Mouse (Mus musculus) right cerebral cortex, postnatal 36 days (tissue): ENCODE results near the gene Crot.
"Not testable (repeated sequence)": the region's sequence is repeated elsewhere in the genome, so short reads cannot be mapped to it uniquely, and the experiment has no call there.

Source experiments
- DNase-seq, 2 experiments: peaks; one replicate each; pipeline ENCODE4 v3.0.0; 2022; ENCODE audit warnings: low spot score in 2 of 2, mixed read lengths in 1 of 2

The Crot gene

DNA sequence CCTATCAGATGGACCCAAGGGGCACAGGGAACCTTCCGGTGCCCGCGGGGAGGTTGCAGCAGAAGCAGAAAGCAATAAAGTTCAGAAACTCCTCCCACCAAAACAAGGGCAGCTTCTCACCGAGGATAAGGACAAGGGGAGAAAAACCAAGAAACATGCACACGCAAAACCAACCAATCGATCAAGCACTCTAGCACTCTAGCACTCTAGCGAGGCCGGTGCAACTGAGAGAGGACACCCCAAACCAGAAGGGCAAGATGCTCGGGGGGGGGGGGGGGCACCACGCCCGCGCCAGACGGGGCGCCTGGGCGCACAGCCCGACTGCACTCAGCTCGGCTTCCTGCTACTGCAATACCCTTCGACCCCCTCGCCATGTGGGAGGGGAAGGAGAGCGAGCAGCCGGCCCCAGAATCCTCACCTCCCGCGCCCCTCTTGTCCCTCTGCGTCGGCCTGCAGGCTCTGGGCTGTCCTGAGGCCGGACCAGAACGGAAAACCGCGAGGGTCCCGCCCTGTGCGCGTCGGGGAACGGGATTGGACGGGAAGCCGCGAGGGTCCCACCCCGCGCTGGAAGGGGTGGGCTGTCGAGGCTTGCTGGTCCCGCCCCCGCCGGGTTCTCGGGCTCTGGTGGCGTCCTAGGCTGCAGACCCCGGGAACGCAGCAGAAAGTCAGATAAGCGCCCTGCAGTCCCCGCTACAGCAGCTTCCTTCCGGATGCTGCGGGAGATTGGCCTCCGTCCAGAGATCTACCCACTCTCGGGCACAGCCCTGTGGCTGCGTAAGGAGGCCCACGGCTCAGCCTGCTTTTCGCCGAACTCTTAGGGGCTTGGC is at the start of gene Crot:
Gene Crot (minus strand): TSS at position 639 of the 827 bp plus-strand sequence.
- DNase-seq, result peak; percentile 86 to 90

DNA sequence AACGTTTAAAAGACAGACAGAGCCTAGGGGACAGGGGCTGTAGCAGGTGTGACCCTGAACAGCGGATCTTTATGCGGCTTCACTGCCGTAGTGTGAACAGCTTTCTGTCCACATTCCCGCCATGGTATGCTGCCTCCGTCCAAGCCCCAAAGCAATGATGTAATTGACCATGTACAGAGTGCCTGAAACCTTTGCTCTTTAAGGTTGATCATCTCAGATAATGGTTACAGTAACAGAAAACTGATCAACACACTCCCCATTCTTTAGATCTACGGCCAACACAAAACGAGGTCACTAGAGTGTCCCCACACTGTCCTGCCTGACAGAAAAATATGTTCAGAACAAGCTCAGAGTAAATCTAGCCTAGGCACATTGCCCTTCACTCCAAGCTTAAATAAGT is 48.8 kb upstream of the Crot start:
- DNase-seq, result no peak

DNA sequence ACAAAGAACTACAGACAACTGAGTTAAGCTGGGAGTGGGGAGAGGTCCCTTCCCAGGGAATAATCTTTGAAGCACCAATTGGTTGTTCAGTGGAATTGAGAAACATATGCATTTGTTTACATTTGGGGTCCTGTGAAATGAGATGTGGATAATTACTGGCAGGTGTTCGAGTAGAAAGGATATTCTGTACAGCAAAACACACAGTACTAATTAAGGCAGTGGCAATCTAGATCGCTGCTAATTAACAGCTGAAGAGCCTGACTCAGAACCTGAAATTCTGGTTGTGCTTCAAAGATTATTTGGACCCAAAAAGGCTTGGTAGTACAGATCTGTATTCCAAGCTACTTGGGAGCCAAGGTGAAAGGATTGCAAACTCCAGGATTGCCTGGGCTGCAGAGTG is 47.7 kb upstream of the Crot start:
- DNase-seq, result no peak

DNA sequence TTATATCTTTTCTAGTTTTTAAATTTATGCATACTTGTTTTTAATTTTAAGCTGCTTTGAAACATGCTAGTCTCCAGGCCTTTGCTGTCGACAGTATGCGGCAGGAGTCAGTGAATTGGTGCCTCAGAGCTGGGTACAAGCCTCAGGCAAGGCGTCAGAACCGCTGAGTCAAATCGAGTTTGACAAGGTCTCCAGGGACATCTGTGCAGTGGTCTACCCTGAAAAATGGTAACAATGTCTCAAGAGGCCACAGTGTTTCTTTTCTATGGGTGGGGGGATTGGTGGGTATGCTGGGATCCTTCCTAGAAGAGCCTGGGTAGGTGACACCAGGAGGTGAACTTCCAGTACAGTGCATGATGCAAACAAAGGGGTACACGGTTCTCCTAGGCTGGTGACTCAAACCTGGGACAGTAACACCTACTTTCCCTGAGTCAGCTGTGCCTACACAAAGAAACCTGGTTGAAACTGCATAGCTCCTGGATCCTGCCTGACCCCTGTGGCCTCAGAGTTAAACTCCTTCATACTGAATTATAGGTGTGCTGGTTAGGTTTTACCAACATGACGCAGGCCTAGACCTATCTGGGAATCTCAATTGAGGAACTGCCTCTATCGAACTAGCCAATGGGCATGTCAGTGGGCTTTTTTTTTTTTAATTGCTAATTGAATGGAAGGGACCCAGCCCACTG is 46.6 kb upstream of the Crot start:
- no peak for DNase-seq

DNA sequence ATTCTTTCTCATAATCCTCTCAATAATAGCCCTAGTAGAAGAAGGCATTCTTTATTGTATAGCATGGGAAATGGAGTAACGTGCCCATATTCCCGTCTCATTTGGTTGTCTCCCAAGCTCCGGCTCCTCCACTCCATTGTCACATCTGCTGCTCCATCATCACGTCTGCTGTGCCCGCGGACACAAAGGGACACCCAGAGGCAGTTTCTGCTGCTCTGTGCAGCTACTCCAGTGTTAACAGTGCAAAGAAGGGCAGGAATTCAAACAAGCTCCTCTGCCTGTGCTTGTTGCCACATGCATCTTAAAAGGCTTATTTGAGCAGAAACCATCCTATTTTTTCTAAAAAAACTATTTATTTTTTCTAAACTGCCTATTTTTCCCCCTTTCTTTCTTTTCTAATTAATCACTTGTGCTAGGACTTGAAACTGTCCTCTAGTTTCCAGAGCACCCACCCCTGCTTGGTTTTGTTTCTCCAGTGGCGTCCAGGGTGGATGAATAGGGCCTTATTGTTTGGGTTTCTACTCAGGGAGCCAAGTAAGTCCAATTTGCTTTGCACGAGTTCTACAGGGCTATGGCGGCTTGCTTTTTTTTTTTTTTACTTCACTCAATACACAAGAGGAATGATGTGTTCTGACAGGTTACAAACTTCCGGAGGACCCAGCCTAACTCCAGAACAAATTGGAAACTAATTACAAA is 45.7 kb upstream of the Crot start:
- no peak for DNase-seq

DNA sequence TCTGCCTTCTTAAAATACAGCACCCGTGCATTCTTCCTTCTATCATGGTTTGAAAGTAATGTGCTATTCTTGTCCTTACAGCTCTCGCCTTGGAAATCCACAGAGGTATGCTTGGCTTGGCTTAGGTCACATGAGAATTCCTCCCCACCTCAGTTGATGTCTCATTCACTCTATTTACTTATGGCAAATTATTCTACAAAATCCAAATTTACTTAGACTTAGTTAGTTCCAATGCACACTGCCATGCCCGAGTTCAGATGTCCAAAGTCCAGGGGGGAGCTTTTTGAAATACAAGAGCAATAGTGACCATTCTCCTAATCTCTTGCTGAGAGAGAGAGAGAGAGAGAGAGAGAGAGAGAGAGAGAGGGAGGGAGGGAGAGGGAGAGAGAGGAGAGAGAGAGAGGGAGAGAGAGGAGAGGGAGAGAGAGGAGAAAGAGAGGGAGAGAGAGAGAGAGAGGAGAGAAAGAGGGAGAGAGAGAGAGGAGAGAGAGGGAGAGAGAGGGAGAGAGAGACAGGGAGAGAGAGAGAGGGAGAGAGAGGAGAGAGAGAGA is 43.6 kb upstream of the Crot start:
- no peak for DNase-seq

DNA sequence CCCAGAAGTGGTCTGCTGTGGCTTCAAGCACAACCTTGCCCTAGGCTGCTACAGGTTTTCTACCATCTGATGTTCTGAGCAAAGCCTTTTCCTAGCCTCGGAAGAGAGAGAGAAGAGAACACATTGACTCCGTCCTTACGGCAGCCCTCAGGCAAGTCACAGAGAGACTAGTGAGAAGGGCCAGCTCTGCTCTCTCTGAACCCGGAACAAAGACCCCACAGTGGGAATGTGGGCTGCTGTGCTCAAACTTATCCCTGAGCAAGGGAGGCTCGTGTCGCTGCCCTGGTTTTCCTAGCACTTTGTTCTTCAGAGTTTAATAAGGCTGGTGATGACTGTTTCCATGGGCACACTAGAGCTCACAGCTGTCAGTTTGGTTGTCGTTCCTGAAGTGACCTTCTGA is 42.9 kb upstream of the Crot start:
- DNase-seq, result no peak

DNA sequence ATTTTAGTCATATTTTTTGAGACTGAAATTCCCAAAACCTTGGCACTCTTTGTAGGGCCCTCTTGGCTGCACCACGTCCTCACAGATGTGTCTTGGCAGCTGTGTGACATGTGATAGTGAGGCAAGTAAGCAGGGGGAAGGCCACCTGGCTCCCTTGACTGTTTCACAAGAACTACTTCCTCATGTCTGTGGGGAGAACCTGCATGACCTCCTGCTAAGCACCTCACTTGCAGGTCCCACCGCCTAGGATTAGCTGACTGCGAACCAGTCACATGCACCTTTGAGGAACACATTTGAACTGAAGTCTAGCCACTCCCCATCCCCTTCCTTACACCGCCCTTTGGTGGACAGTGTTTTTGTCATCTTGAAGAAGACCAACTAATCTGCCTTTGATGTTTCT is 40.2 kb upstream of the Crot start:
- no peak for DNase-seq

DNA sequence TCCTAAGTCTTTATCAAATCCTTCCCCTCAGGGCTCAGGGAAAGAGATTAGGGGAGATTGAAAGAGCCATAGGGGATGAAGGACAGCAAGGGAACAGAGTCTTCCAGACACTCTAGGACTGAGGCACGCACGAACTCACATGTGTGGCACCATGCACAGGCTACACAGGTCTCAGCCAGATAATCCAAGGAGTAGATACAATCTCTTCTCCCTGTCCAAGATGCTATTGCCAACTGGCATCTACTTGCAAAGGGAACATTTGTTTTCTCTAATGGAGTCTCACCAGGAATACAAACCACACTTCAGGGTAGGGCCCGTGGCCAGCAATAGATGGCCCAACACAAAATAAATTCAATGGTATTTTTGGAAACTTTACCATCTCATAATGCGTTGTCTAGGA is 38.3 kb upstream of the Crot start:
- no peak for DNase-seq

DNA sequence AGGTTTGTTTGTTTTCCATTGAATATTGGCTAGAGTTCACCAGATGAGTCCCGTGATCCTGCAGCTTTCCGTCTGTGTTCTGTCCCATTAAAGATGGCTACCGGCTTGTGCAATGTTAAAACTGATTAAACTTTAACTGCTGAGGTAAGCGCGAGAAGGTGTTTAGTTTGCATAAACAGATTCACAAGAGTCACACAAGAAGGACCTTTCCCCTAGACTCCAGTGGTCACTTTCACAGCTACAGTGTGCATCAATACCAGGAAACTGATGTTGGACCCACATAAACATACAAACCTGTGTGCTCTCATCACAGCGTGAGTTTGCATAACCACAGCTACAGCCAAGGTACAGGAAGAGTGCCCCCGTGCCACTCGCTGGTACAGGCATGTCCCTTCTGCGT is 37.4 kb upstream of the Crot start:
- DNase-seq, result no peak

DNA sequence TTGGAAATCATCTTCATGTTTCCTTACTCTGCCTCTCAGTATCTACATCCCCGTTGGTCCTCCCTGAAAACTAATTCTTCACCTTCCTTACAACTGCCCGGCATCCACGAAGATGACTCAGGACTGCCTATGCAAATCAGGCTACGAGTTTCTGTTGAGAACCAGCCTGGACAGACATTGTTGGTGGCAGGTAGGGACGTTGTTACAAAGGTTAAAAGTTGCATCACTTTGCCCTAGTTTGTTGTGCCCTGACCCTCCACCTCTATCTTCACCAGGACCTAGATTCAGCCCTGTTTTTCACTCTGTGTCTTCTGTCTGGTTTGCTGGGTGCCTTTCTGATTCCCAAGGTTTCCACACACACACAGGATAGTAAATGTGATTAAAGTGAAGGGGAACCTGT is 36.7 kb upstream of the Crot start:
- DNase-seq, result no peak

DNA sequence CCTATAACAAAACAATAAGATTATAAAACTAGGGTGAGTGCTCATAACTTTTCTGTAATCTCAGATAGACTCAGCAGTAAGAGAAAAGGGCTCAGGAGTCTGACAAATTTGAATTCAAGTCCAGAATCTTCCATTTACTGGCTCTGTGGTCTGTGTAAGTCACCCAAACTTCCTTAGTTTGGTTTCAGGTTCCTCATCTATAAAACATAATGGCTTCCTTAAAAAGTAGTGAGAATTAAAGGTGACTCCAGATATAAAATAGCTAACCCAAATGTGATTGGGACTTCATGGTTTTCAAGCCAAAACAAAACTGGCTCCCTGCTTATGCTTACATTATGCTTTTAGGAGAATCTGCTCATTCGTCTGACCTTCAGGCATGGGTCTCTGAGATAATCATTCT is 35.5 kb upstream of the Crot start:
- no peak for DNase-seq

DNA sequence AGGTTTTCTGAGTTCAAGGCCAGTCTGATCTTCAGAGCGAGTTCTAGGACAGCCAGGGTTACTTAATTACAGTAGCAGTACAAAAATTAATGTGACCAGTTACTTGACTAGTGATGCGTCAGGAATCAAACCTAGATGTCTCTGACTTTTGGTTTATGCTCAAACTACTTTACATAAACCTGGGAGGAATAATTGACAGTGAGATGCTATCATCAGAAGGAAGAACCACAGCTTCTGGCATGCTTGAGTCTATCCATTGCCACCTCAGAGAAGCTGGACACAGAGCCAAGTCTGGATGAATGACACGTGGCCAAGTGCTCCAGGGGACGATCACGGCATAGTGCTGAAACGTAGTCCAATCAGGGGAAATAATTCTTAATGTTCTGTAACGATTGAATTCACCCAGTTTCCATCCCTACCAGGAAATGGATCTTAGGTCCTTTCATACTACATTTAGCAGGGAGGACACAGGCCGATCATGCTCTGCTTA is 35.0 kb upstream of the Crot start:
- no peak for DNase-seq

DNA sequence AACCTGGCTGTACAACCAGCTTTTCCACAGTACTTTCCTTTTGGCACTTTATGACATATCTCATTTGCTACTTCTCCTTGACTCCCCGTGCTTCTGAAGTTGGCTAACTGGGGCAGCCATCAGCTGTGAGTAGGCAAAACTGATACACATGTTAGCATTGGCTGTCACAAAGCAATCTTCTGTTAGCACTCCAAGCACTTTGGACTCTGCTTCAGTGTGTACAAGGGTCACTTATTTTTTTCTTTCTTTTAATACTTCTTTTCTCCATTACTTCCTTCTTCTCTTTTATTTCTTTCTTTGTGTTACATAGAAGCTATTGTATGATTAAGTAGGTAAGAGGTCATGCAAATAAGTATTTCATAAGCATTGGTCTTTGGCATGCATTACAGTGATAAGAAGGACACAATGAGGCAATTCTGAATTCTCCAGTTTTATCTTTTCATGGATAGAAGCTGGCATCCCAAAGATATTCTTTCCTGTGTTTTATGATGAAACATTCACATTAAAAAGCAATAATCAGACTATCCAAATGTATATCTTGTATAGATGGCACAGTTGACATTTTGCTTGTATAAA is 31.2 kb upstream of the Crot start:
- DNase-seq, result no peak

DNA sequence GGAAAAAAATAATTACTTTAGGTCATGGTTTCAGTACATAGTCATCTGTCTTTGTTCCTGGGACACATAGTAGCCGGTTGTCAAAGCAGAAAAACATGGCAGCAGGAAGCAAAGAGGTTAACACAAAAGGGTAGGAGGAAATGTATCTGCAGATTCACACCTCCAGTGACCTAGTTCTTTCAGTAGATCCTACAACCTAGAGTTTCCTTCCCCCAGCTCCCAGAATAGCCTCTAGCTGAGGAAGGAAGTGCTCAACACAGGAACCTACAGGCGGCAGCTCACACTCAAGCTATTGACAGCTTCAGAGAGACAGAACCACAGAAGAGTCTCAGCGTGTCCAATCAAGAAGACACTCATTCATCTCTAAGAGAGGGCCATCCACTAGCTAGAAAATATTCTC is 18.2 kb upstream of the Crot start:
- peak in 1 of 2 experiments; percentile 8 for DNase-seq

DNA sequence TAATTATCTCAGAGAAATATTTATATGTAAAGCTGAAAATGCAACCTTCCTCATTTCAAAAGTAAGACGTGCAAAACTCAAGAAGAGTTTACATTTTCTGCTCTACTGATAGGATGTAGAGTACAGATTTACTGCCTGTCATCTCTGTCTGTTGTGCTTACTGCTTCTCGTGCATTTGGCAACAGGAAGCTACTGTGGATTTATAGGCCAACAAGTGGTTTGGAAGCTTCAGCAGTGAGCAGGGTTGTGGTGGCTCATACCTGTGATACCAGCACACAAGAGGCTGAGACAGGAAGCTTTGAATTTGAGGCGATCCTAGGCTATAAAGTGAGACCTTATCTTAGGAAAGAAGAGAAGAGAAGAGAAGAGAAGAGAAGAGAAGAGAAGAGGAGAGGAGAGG is 17.6 kb upstream of the Crot start:
- no peak for DNase-seq

DNA sequence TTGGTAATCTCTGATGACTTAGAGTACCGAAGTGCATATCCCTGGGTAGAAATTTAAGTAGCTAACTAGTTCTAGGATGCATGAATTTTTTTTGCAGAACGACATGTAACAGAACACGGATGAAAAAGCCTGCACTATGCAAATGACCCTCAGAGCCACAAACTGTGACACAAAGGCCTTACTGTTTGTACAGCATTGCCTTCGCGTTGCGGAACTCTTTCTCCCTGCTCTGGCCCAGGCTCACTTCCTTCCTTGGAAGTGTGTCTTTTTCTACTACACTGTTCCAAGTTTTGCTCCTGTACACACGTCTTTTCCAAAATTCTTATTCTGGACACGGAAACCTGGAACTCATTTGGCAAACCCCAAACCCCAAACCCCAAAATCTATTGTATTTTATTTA is 14.2 kb upstream of the Crot start:
- peak in 1 of 2 experiments; percentile 4 for DNase-seq

DNA sequence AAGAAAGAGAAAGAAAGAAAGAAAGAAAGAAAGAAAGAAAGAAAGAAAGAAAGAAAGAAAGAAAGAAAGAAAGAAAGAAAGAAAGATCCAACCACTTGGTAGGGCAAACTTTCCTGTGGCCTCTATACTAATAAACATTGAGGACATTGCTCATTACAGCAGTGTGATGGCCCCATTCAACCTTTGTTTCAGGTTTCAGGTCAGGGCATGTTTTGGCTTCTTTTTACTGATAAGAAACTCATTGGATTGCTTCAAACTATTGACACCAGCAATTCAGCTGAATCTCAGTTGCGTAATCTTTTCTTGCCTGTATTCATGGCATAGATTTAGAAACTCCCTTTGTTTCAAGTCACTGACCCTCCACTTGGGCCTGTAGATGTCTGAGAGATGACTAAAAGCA is 13.0 kb upstream of the Crot start:
- DNase-seq, result no peak

DNA sequence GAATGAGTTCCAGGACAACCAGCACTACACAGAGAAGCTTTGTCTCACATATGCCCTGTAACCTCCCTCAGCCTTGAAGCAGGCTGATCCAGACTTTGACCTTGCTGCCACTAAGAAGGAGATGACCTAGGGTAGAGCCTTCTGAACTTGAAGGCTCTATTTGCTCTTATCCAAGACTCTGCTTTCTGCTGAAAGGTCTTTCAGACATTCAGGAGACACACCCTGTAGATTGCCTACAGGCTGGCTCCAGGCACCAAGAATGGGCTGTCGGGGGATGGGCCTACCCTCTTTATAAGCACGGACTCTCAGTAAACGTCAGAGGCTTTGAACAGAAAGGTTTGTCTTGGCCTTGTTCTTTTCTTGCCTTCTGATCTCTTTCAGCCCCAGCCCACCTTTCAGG is 9.5 kb upstream of the Crot start:
- not testable (repeated sequence) for DNase-seq

DNA sequence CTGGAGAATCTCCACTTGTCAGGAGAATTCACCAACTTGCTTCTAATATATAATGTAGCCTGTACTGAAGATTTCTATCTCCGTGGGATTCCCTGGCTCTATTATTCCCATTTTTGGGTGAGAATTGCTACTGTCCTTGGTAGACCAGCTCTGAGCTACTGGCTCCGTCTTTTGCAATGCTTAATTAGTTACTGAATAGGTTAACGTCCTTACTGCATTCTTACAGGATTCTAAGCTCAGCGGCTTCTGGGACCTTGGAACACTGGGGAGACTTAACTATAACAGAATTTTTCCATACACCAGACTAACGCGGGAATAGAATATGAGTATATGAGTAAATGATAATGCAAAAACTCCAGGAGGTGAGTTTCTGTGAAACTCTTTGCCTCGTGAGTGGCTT is 2.9 kb upstream of the Crot start:
- not testable (repeated sequence) for DNase-seq

DNA sequence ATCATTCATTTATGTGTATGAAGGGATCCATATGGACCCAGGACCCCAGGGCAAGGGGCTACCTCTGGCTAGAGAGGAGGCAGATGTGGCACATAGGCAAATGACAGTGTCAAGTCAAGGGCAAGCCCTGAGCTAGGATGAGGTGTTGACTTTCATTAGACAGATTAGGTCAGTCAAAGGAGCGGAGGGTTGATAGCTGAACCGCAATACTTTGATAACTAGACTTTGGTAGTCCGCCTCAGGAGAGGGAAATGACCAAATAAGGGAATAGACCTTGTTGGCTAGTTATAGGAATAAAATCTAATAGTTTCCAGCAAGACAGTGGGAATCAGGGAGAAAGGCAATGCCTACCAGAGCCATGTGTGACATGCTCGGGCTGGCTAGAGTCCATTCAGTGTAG is 2.0 kb upstream of the Crot start:
- no peak for DNase-seq

DNA sequence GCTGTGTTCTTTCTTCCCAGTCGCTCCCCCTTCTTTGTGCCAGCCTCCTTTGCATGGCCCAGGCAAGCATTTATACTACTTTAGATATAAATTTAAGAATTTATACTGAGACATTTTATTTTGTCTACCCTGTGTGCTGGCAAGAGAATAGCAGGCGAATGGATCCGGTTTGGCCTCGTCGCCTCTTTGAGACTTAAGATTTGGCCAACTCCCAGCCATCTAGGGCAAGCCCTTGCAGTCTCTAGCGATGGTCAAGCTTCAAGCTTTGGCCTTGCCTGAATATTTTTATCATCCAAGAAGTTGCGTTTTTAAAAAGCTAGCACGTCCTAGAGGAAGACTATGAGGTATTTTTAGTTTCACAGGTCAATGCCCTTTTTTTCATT is 380 bp upstream of the Crot start:
- DNase-seq, result no peak
